Mouse (Mus musculus) MEL (cell line): ENCODE measurements around the gene Tm2d3. TPM values are rescaled to one million over a fixed set of nuclear protein-coding genes. Genes with fewer than 3 reads are reported as not detected.
A peak's percentile ranks its signal among the peaks of the same experiment; 100 is the strongest.

ENCODE experiments used
- DNase-seq: peaks from one replicate; pipeline ENCODE4 v3.0.0; 2011; ENCODE audit warnings: low read depth, low spot score
- H3K27ac ChIP-seq: 2 replicates; pipeline ENCODE4 v1.5.1; 2012; ENCODE audit warnings: low read depth, mild to moderate bottlenecking, control low read depth, low read length, moderate library complexity; ENCODE audit not compliant: control insufficient read depth
- H3K27me3 ChIP-seq, 2 experiments: fragments of 150-350 bp in 1 of 2; sonication (generic) in 1 of 2; 2 replicates each; pipeline ENCODE4 v1.6.1; 2012; ENCODE audit warnings: low read length in 2 of 2, mild to moderate bottlenecking in 2 of 2, improper control_type of control experiment in 1 of 2, moderate library complexity in 1 of 2; ENCODE audit not compliant: insufficient read depth in 2 of 2, control insufficient read depth in 1 of 2
- H3K36me3 ChIP-seq, 2 experiments: 2 replicates each; pipeline ENCODE4 v1.6.1; 2012 to 2014; ENCODE audit warnings: low read length in 2 of 2, improper control_type of control experiment in 1 of 2, inconsistent platforms in 1 of 2, mild to moderate bottlenecking in 1 of 2; ENCODE audit not compliant: insufficient read depth in 2 of 2, control insufficient read depth in 1 of 2
- H3K4me1 ChIP-seq, 2 experiments: fragments of 150-350 bp in 1 of 2; sonication (generic) in 1 of 2; 2 replicates each; pipeline ENCODE4 v1.6.1; 2012; ENCODE audit warnings: low read length in 2 of 2, improper control_type of control experiment in 1 of 2, mild to moderate bottlenecking in 1 of 2; ENCODE audit not compliant: insufficient read depth in 2 of 2, control insufficient read depth in 1 of 2
- H3K4me3 ChIP-seq, 2 experiments: fragments of 150-350 bp in 1 of 2; sonication (generic) in 1 of 2; 2 replicates each; pipeline ENCODE4 v1.5.1; 2012; ENCODE audit warnings: low read depth in 2 of 2, low read length in 2 of 2, mild to moderate bottlenecking in 2 of 2, moderate library complexity in 2 of 2, control low read depth in 1 of 2, improper control_type of control experiment in 1 of 2; ENCODE audit not compliant: control insufficient read depth in 1 of 2, insufficient read depth in 1 of 2
- H3K79me2 ChIP-seq: 2 replicates; pipeline ENCODE4 v1.6.1; 2012; ENCODE audit warnings: mild to moderate bottlenecking, low read length, moderate library complexity; ENCODE audit not compliant: control insufficient read depth, poor library complexity, insufficient read depth
- H3K9ac ChIP-seq: 2 replicates; pipeline ENCODE4 v1.6.1; 2012; ENCODE audit warnings: low read depth, mild to moderate bottlenecking, control low read depth, low read length, moderate library complexity; ENCODE audit not compliant: control insufficient read depth, poor library complexity, severe bottlenecking
- H3K9me3 ChIP-seq: fragments of 150-350 bp; sonication (generic); replicated peaks from 2 replicates; pipeline ENCODE4 v1.6.1; 2012; ENCODE audit warnings: mild to moderate bottlenecking, low read length, improper control_type of control experiment, moderate library complexity; ENCODE audit not compliant: insufficient read depth
- CHD1 ChIP-seq: IDR thresholded peaks from 2 replicates; pipeline ENCODE4 v1.6.1; 2012; ENCODE audit warnings: low read depth, mild to moderate bottlenecking, inconsistent platforms, low read length, improper control_type of control experiment
- CHD2 ChIP-seq: IDR thresholded peaks from 2 replicates; pipeline ENCODE4 v1.6.1; 2011; ENCODE audit warnings: low read length, improper control_type of control experiment
- CTCF ChIP-seq, 3 experiments: IDR thresholded peaks in 2 of 3; conservative IDR thresholded peaks in 1 of 3; 2 replicates each; pipeline ENCODE4 v1.5.1; 2011 to 2012; ENCODE audit warnings: low read length in 3 of 3, low read depth in 2 of 3, mild to moderate bottlenecking in 2 of 3, improper control_type of control experiment in 1 of 3, inconsistent platforms in 1 of 3, mixed read lengths in 1 of 3, moderate library complexity in 1 of 3; ENCODE audit not compliant: control insufficient read depth in 1 of 3, insufficient read depth in 1 of 3, poor library complexity in 1 of 3, severe bottlenecking in 1 of 3
- E2F4 ChIP-seq: IDR thresholded peaks from 2 replicates; pipeline ENCODE4 v1.6.1; 2011; ENCODE audit warnings: low read depth, low read length, improper control_type of control experiment, borderline replicate concordance
- EP300 ChIP-seq, 2 experiments: IDR thresholded peaks; 2 replicates each; pipeline ENCODE4 v1.6.1; 2011; ENCODE audit warnings: improper control_type of control experiment in 2 of 2, low read length in 2 of 2, low read depth in 1 of 2, mild to moderate bottlenecking in 1 of 2
- ETS1 ChIP-seq: IDR thresholded peaks from 2 replicates; pipeline ENCODE4 v1.6.1; 2012; ENCODE audit warnings: low read depth, mild to moderate bottlenecking, inconsistent platforms, low read length, improper control_type of control experiment, moderate library complexity
- GATA1 ChIP-seq: IDR thresholded peaks from 2 replicates; pipeline ENCODE4 v1.6.1; 2011; ENCODE audit warnings: low read depth, low read length, improper control_type of control experiment
- JUND ChIP-seq: IDR thresholded peaks from 2 replicates; pipeline ENCODE4 v1.6.1; 2011; ENCODE audit warnings: low read depth, mild to moderate bottlenecking, improper control_type of control experiment, low read length
- MAX ChIP-seq: IDR thresholded peaks from 2 replicates; pipeline ENCODE4 v1.6.1; 2011; ENCODE audit warnings: low read length, improper control_type of control experiment
- MAZ ChIP-seq: IDR thresholded peaks from 2 replicates; pipeline ENCODE4 v1.6.1; 2012; ENCODE audit warnings: low read depth, mild to moderate bottlenecking, inconsistent platforms, low read length, improper control_type of control experiment
- MEF2A ChIP-seq: IDR thresholded peaks from 2 replicates; pipeline ENCODE4 v1.6.1; 2014; ENCODE audit warnings: low read depth, mild to moderate bottlenecking, inconsistent platforms, low read length, improper control_type of control experiment; ENCODE audit not compliant: poor library complexity, insufficient replicate concordance, severe bottlenecking; ENCODE audit errors: extremely low read depth
- MXI1 ChIP-seq: IDR thresholded peaks from 2 replicates; pipeline ENCODE4 v1.6.1; 2011; ENCODE audit warnings: mild to moderate bottlenecking, low read depth, low read length, improper control_type of control experiment
- NRF1 ChIP-seq: IDR thresholded peaks from 2 replicates; pipeline ENCODE4 v1.6.1; 2014; ENCODE audit warnings: low read depth, mild to moderate bottlenecking, inconsistent platforms, low read length, improper control_type of control experiment, moderate library complexity; ENCODE audit not compliant: poor library complexity, insufficient read depth, severe bottlenecking
- POLR2AphosphoS2 ChIP-seq: IDR thresholded peaks from 2 replicates; pipeline ENCODE4 v1.6.1; 2011; ENCODE audit warnings: low read length, improper control_type of control experiment
- RAD21 ChIP-seq: IDR thresholded peaks from 2 replicates; pipeline ENCODE4 v1.6.1; 2011; ENCODE audit warnings: mild to moderate bottlenecking, low read depth, low read length, improper control_type of control experiment
- RCOR1 ChIP-seq: IDR thresholded peaks from 2 replicates; pipeline ENCODE4 v1.6.1; 2012; ENCODE audit warnings: low read depth, mild to moderate bottlenecking, inconsistent platforms, low read length, improper control_type of control experiment
- SMC3 ChIP-seq: IDR thresholded peaks from 2 replicates; pipeline ENCODE4 v1.6.1; 2011; ENCODE audit warnings: low read depth, low read length, improper control_type of control experiment
- TAL1 ChIP-seq: IDR thresholded peaks from 2 replicates; pipeline ENCODE4 v1.6.1; 2012; ENCODE audit warnings: mild to moderate bottlenecking, inconsistent platforms, low read length, moderate library complexity, mixed read lengths
- USF1 ChIP-seq: IDR thresholded peaks from 2 replicates; pipeline ENCODE4 v1.6.1; 2014; ENCODE audit warnings: low read depth, mild to moderate bottlenecking, inconsistent platforms, low read length, improper control_type of control experiment, moderate library complexity
- ZC3H11A ChIP-seq: IDR thresholded peaks from 2 replicates; pipeline ENCODE4 v1.6.1; 2012; ENCODE audit warnings: low read depth, mild to moderate bottlenecking, inconsistent platforms, low read length, improper control_type of control experiment
- ZKSCAN1 ChIP-seq: IDR thresholded peaks from 2 replicates; pipeline ENCODE4 v1.6.1; 2012; ENCODE audit warnings: low read depth, mild to moderate bottlenecking, inconsistent platforms, low read length, improper control_type of control experiment, moderate library complexity
- ZNF384 ChIP-seq: IDR thresholded peaks from 2 replicates; pipeline ENCODE4 v1.6.1; 2012; ENCODE audit warnings: low read depth, mild to moderate bottlenecking, inconsistent platforms, low read length, improper control_type of control experiment
- polyA plus RNA-seq, 2 experiments: library from polyadenylated mRNA; stranded (reverse) in 1 of 2; unstranded in 1 of 2; fragments of >175 nt in 1 of 2; fragments of >200 nt in 1 of 2; gene quantifications; 2 replicates each; pipeline versions ENCODE4 v1.2.1 to v1.2.4; 2012; ENCODE audit warnings: low replicate concordance in 2 of 2, low read depth in 1 of 2; ENCODE audit not compliant: insufficient read length in 2 of 2, insufficient read depth in 1 of 2, missing spikeins in 1 of 2
- total RNA-seq: library from RNA; depleted of rRNA; stranded (reverse); fragments of 300-350 nt; gene quantifications from 2 replicates; pipeline ENCODE4 v1.2.3, GENCODE M21; 2012

Gene Tm2d3
- total and polyA plus RNA-seq, 3 experiments = 50.3 to 52.0 TPM; not detected in 1

GRCm38 (mm10) chr7:65696450-65696849, 5.5 kb downstream of the Tm2d3 start (continued):
- TF ChIP-seq ETS1 = no peak
- no peak for TF ChIP-seq CHD2
- TF ChIP-seq USF1 = no peak
- no peak for TF ChIP-seq JUND
- no peak for TF ChIP-seq RCOR1
- no peak for TF ChIP-seq MXI1
- no peak for TF ChIP-seq TAL1

GRCm38 (mm10) chr7:65702076-65702475, 11.1 kb downstream of the Tm2d3 start:
- peaks cover 0 to 4% of the 10 kb centered on the region in 2 experiments; a peak in 1 of 4 replicates for H3K4me1 ChIP-seq
- H3K9ac ChIP-seq = no peak overlapping the region
- no peak for TF ChIP-seq CHD2
- TF ChIP-seq E2F4 = no peak
- no peak for TF ChIP-seq EP300 (IDR thresholded peaks at IDR 0.05; ENCODE audit: low read depth in 1 of 2, low read length in 2 of 2)
- no peak for TF ChIP-seq NRF1
- no peak for TF ChIP-seq RAD21
- TF ChIP-seq MAX = no peak
- TF ChIP-seq TAL1 = no peak
- TF ChIP-seq GATA1 = no peak
- TF ChIP-seq MAZ = no peak
- TF ChIP-seq ZNF384 = no peak
- no peak for TF ChIP-seq ZKSCAN1
- no peak for TF ChIP-seq CHD1
- TF ChIP-seq RCOR1 = no peak

GRCm38 (mm10) chr7:65704818-65705242, 13.9 kb downstream of the Tm2d3 start:
- no peak overlapping the region for H3K27ac ChIP-seq
- H3K4me3 ChIP-seq = peak overlapping the region; percentile 35 to 42; a peak in 3 of 4 replicates
- peaks cover 0 to 4% of the 10 kb centered on the region in 2 experiments; a peak in 1 of 4 replicates for H3K4me1 ChIP-seq
- TF ChIP-seq ZC3H11A (peak; percentile 32), SMC3 (peak; percentile 63), CTCF (IDR thresholded peaks at IDR 0.05 in 2 of 3, conservative IDR thresholded peaks at IDR 0.05 in 1 of 3; ENCODE audit: control insufficient read depth in 1 of 3, insufficient read depth in 1 of 3, low read depth in 2 of 3, low read length in 3 of 3, poor library complexity in 1 of 3, severe bottlenecking in 1 of 3) (peak; percentile 63 to 82 (median 70)), POLR2AphosphoS2 (no peak), MEF2A (no peak), RAD21 (peak; percentile 55)
- no peaks in the 10 kb centered on the region for H3K36me3 ChIP-seq
- H3K79me2 ChIP-seq = no peaks in the 10 kb centered on the region
- no peaks in the 10 kb centered on the region for H3K27me3 ChIP-seq
- DNase-seq = peak; percentile 73
- no peaks in the 10 kb centered on the region for H3K9me3 ChIP-seq
- peak overlapping the region; percentile 45 for H3K9ac ChIP-seq

More at GRCm38 (mm10) chr7:65702076-65702475, 11.1 kb downstream of the Tm2d3 start:
- H3K79me2 ChIP-seq = no peaks in the 10 kb centered on the region
- no peak for DNase-seq
- H3K4me3 ChIP-seq = no peak overlapping the region
- no peaks in the 10 kb centered on the region for H3K9me3 ChIP-seq
- H3K27ac ChIP-seq = no peak overlapping the region
- peaks cover 0 to 7% of the 10 kb centered on the region in 2 experiments; a peak in 2 of 4 replicates for H3K36me3 ChIP-seq
- no peaks in the 10 kb centered on the region for H3K27me3 ChIP-seq
